Mouse (Mus musculus): ENCODE measurements around the gene Uap1l1.

Uap1l1 gene

GRCm38 (mm10) chr2:25371764-25372643, 6.5 kb upstream of the Uap1l1 start, which contains the start of gene Sapcd2:
TSS of gene Sapcd2 (plus strand) at chr2:25372321.
- DNase-seq (ENCODE audit: low spot score in 2 of 2) = peak; percentile 68 to 76

GRCm38 (mm10) chr2:25369996-25370395, 4.5 kb upstream of the Uap1l1 start:
- DNase-seq (ENCODE audit: low spot score in 2 of 2) = no peak

- no peak for DNase-seq (ENCODE audit: low spot score in 2 of 2)
These were observed 756 bp downstream of the Uap1l1 start for GRCm38 (mm10) chr2:25364761-25365090.

GRCm38 (mm10) chr2:25364313-25364712, 1.2 kb downstream of the Uap1l1 start:
- DNase-seq (ENCODE audit: low spot score in 2 of 2) = no peak

- no peak for DNase-seq (ENCODE audit: low spot score in 2 of 2)
These were observed 1.9 kb downstream of the Uap1l1 start for GRCm38 (mm10) chr2:25363478-25364178.

GRCm38 (mm10) chr2:25359848-25360247, 5.6 kb downstream of the Uap1l1 start:
- DNase-seq (ENCODE audit: low spot score in 2 of 2) = no peak

GRCm38 (mm10) chr2:25356208-25357079, 9.0 kb downstream of the Uap1l1 start, which contains the start of gene Dpp7:
TSS of gene Dpp7 (minus strand) at chr2:25356359.
- peak; percentile 55 to 71 for DNase-seq (ENCODE audit: low spot score in 2 of 2)

- DNase-seq (ENCODE audit: low spot score in 2 of 2) = no peak
These were observed 9.9 kb downstream of the Uap1l1 start for GRCm38 (mm10) chr2:25355419-25356066.

GRCm38 (mm10) chr2:25354211-25354610, 11.3 kb downstream of the Uap1l1 start:
- DNase-seq (ENCODE audit: low spot score in 2 of 2) = no peak

GRCm38 (mm10) chr2:25350701-25351100, 14.8 kb downstream of the Uap1l1 start:
- no peak for DNase-seq (ENCODE audit: low spot score in 2 of 2)

- no peak for DNase-seq (ENCODE audit: low spot score in 2 of 2)
These were observed 16.0 kb downstream of the Uap1l1 start for GRCm38 (mm10) chr2:25349499-25349898.

GRCm38 (mm10) chr2:25348162-25348561, 17.3 kb downstream of the Uap1l1 start:
- no peak for DNase-seq (ENCODE audit: low spot score in 2 of 2)

- no peak for DNase-seq (ENCODE audit: low spot score in 2 of 2)
These were observed 27.2 kb downstream of the Uap1l1 start for GRCm38 (mm10) chr2:25338303-25338702.

GRCm38 (mm10) chr2:25333569-25333968, 31.9 kb downstream of the Uap1l1 start:
- no peak for DNase-seq (ENCODE audit: low spot score in 2 of 2)

- peak; percentile 99 for DNase-seq (ENCODE audit: low spot score in 2 of 2)
These were observed 33.0 kb downstream of the Uap1l1 start, which contains the start of gene Man1b1 for GRCm38 (mm10) chr2:25332286-25333160. TSS of gene Man1b1 (plus strand) at chr2:25332338.

- DNase-seq (ENCODE audit: low spot score in 2 of 2) = no peak
These were observed 34.0 kb downstream of the Uap1l1 start for GRCm38 (mm10) chr2:25331470-25331869.

- no peak for DNase-seq (ENCODE audit: low spot score in 2 of 2)
These were observed 37.0 kb downstream of the Uap1l1 start for GRCm38 (mm10) chr2:25328440-25328839.

GRCm38 (mm10) chr2:25326036-25326435, 39.4 kb downstream of the Uap1l1 start:
- DNase-seq (ENCODE audit: low spot score in 2 of 2) = no peak

- no peak for DNase-seq (ENCODE audit: low spot score in 2 of 2)
These were observed 45.4 kb downstream of the Uap1l1 start for GRCm38 (mm10) chr2:25320084-25320483.

Data from spleen, postnatal 14 days (tissue).